ENCODE assay signal across 24 mouse cellular contexts in the genomic region with DNA sequence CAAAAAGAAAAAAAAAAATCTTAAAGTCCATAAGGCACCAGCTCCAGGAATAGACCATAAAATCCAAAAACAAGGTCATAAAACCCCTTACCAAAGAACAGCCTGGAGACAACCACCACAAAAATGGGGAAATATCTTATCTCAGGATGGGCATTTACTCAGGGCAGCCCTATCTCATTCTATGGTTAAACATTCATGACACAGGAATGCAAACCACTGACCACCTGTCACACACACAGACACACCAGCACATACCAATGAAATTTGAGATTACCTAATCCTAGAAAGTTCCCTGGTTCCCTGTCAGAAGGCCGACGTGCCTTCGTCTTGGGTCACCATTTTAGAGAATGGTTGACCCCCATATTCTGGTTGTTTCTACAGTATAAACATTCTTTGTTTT.
"Had no signal": no experiment of that assay in that cellular context is flagged by ENCODE, and none has a peak within 500 bp of the region (broad histone marks: within the 10 kb centered on the region; RNA-seq: fewer than 3 reads in every experiment).

No protein-coding gene starts in this region.

- H3K9ac ChIP-seq: heart, embryonic 12.5 days; hindbrain, embryonic 14.5 days; intestine, embryonic 15.5 days; limb, embryonic 13.5 days; limb, embryonic 15.5 days; liver, embryonic 12.5 days; liver, embryonic 14.5 days had no signal

- H3K36me3 ChIP-seq: heart, embryonic 10.5 days; heart, embryonic 12.5 days; intestine, embryonic 15.5 days; limb, embryonic 13.5 days; limb, embryonic 15.5 days; liver, embryonic 12.5 days had no signal

- H3K4me3 ChIP-seq: gastrocnemius, adult 2 months; heart, embryonic 10.5 days; heart, embryonic 12.5 days; intestine, embryonic 15.5 days; layer of hippocampus, adult 2 months; limb, embryonic 13.5 days; limb, embryonic 15.5 days; liver, embryonic 12.5 days had no signal

- H3K9me3 ChIP-seq: heart, embryonic 10.5 days; heart, embryonic 12.5 days; intestine, embryonic 15.5 days; limb, embryonic 13.5 days; limb, embryonic 15.5 days; liver, embryonic 12.5 days had no signal

- H3K27ac ChIP-seq: gastrocnemius, adult 2 months; heart, embryonic 10.5 days; hindbrain, embryonic 14.5 days; intestine, embryonic 15.5 days; layer of hippocampus, adult 2 months; limb, embryonic 13.5 days; limb, embryonic 15.5 days; liver, embryonic 12.5 days; liver, embryonic 14.5 days had no signal

- H3K27me3 ChIP-seq: heart, embryonic 12.5 days; intestine, embryonic 15.5 days; liver, embryonic 12.5 days had no signal

- H3K4me1 ChIP-seq: heart, embryonic 10.5 days; heart, embryonic 12.5 days; intestine, embryonic 15.5 days; limb, embryonic 13.5 days; limb, embryonic 15.5 days; liver, embryonic 12.5 days had no signal

- DNase-seq: gastrocnemius, adult 2 months; gastrocnemius, postnatal 10 days; gastrocnemius, postnatal 25 days; heart, adult 18-20 months; heart, postnatal 10 days; heart, postnatal 36 days; kidney, adult 18-20 months; kidney, adult 8-10 months; kidney, postnatal 10 days; kidney, postnatal 25 days; kidney, postnatal 4 days; left cerebral cortex, postnatal 4 days had no signal

- H3K4me2 ChIP-seq: heart, embryonic 12.5 days; hindbrain, embryonic 14.5 days; intestine, embryonic 15.5 days; limb, embryonic 13.5 days; limb, embryonic 15.5 days; liver, embryonic 12.5 days had no signal

- ATAC-seq: hindbrain, embryonic 16.5 days; inflammation-experienced regulatory T-cells, adult 6 months; intestine, embryonic 15.5 days; intestine, postnatal 0 days; liver, embryonic 12.5 days had no signal
